Mouse (Mus musculus) midbrain, embryonic 14.5 days (tissue): Measurements from ENCODE around the gene Tk1. TPM values are rescaled to one million over a fixed set of nuclear protein-coding genes. Genes with fewer than 3 reads are reported as not detected.

ENCODE experiments used
- ATAC-seq: fragments of 200-750 bp; cut with Nextera tagmentation; 2 replicates; pipeline ENCODE4 v1.8.0; 2017; ENCODE audit warnings: moderate number of reproducible peaks, moderate library complexity; ENCODE audit not compliant: low FRiP score, low TSS enrichment
- DNase-seq: peaks from one replicate; pipeline ENCODE4 v3.0.0-alpha.2; 2015
- H3K27ac ChIP-seq: fragments of 300-500 bp; sonication (generic); replicated peaks from 2 replicates; pipeline ENCODE4 v1.5.1; 2014; ENCODE audit warnings: mild to moderate bottlenecking, low read depth, low read length, moderate library complexity
- H3K27me3 ChIP-seq: fragments of 300-500 bp; sonication (generic); 2 replicates; pipeline ENCODE4 v1.6.1; 2014; ENCODE audit warnings: low read length, control low read depth, mixed read lengths; ENCODE audit not compliant: control insufficient read depth, insufficient read depth
- H3K36me3 ChIP-seq: fragments of 300-500 bp; sonication (generic); 2 replicates; pipeline ENCODE4 v1.6.1; 2014; ENCODE audit warnings: low read length, control low read depth; ENCODE audit not compliant: control insufficient read depth, insufficient read depth
- H3K4me1 ChIP-seq: fragments of 300-500 bp; sonication (generic); 2 replicates; pipeline ENCODE4 v1.6.1; 2014; ENCODE audit warnings: mild to moderate bottlenecking, antibody characterized with exemption, low read length, control low read depth; ENCODE audit not compliant: control insufficient read depth, insufficient read depth
- H3K4me2 ChIP-seq: fragments of 300-500 bp; sonication (generic); 2 replicates; pipeline ENCODE4 v1.6.1; 2014; ENCODE audit warnings: mild to moderate bottlenecking, low read length, moderate library complexity
- H3K4me3 ChIP-seq: fragments of 300-500 bp; sonication (generic); replicated peaks from 2 replicates; pipeline ENCODE4 v1.5.1; 2014; ENCODE audit warnings: low read depth, low read length
- H3K9ac ChIP-seq: fragments of 300-500 bp; sonication (generic); replicated peaks from 2 replicates; pipeline ENCODE4 v1.6.1; 2014; ENCODE audit warnings: mild to moderate bottlenecking, low read length, moderate library complexity
- H3K9me3 ChIP-seq: fragments of 300-500 bp; sonication (generic); 2 replicates; pipeline ENCODE4 v1.6.1; 2016; ENCODE audit warnings: low read length, control low read depth, mixed read lengths; ENCODE audit not compliant: control insufficient read depth
- WGBS: fragments of 180-500 bp; shearing (Covaris S2); extraction: QIAGEN DNeasy Blood & Tissue Kit; methylation state at CpG from one replicate; pipeline ENCODE4 v1.1.7; 2014; 5-methylcytosine and 5-hydroxymethylcytosine counted together
- polyA plus RNA-seq: library from polyadenylated mRNA; unstranded; fragments of >200 nt; fragmentation: Nextera tagmentation; extraction: Ambion mirVana; gene quantifications from 2 replicates; pipeline ENCODE4 v1.2.1, GENCODE M21; 2014

Tk1 gene
- polyA plus RNA-seq, 1 experiment from 2014 or later, result 18.0 TPM

- Histone ChIP-seq H3K27me3 (peaks cover 28% of the 10 kb centered on the region), H3K4me3 (peak overlapping the region; percentile 21), H3K9ac (peak overlapping the region; percentile 43), H3K27ac (peak overlapping the region; percentile 57), H3K4me2 (peak overlapping the region; percentile 51), H3K4me1 (peaks cover 20% of the 10 kb centered on the region), H3K36me3 (no peaks in the 10 kb centered on the region), H3K9me3 (no peaks in the 10 kb centered on the region)
- peak; percentile 71 for DNase-seq
- ATAC-seq, result 0 out of 2 replicates have a peak, but pooled peaks have one; percentile 31
- WGBS, result 7% methylated on average over 38 of the region's 38 CpGs
Measured at GRCm38 (mm10) chr11:117779434-117780198, 46.3 kb downstream of the Tk1 start.

DNA sequence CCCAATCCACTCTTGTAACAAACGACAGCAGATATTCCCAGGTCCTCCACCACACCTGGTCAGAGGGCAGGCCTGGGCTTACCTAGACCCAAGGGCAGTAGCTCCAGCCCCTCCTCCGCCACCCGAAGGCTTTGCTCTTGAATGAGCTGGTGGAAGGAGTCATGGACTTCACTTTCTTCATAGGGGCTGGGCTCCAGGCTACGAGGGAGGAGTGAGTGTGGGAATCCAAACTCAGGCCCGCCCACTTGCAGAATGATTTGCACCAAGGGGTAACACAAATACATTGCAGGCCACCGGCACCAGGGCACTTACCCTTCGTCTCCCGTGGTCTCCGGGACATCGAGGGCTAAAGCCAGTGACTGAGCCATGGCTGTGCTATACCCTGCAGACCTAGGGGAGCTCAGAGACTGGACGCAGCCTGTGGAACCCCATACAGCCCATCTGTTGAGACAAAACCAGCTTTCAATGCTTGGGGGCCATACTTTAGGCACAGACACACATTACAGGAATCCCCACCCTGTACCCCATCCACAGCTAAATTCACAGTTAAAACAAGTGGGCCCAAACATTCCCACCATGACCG is 47.0 kb downstream of the Tk1 start:
- ATAC-seq, result no peak; the same call in 1 of the 2 replicates
- peak overlapping the region; percentile 51; the same call in 1 of the 2 replicates for H3K4me2 ChIP-seq
- WGBS, result 82% methylated on average over 12 of the region's 12 CpGs

DNA sequence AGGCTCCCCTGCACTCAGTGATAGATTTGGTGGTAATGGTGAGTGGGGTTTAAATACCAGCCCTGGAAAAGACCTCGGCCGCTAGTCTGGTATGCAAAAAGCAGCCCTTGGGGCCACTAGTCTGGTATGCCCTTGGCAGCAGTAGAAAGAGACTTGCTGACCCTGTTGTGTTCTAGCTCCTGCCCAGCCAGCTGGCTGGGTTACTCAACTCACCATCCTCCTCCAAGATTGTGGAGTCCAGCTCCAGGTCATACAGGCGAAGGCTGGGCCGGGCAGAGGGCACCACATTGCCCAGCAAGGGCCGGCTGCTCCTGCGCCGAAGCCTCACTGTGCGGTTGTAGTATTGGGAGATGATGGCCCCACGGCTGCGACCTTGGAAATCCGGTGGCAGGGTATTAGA is 47.9 kb downstream of the Tk1 start:
- Histone ChIP-seq H3K9ac (no peak overlapping the region), H3K36me3 (no peaks in the 10 kb centered on the region), H3K4me1 (peaks cover 19% of the 10 kb centered on the region), H3K27me3 (peaks cover 28% of the 10 kb centered on the region), H3K9me3 (no peaks in the 10 kb centered on the region), H3K4me3 (no peak overlapping the region), H3K27ac (no peak overlapping the region), H3K4me2 (no peak overlapping the region)
- 93% methylated on average over 11 of the region's 11 CpGs for WGBS
- DNase-seq (no peak), ATAC-seq (no peak)

More for the DNA sequence above, 47.0 kb downstream of the Tk1 start:
- Histone ChIP-seq H3K4me3 (no peak overlapping the region), H3K36me3 (no peaks in the 10 kb centered on the region), H3K4me1 (peaks cover 20% of the 10 kb centered on the region), H3K9ac (no peak overlapping the region), H3K9me3 (no peaks in the 10 kb centered on the region), H3K27me3 (peaks cover 28% of the 10 kb centered on the region), H3K27ac (peak overlapping the region; percentile 57)
- DNase-seq, result no peak

GRCm38 (mm10) chr11:117777111-117777510 is 48.8 kb downstream of the Tk1 start:
- Histone ChIP-seq H3K9ac (no peak overlapping the region), H3K9me3 (no peaks in the 10 kb centered on the region), H3K4me1 (peaks cover 16% of the 10 kb centered on the region), H3K4me2 (no peak overlapping the region), H3K27ac (no peak overlapping the region), H3K36me3 (no peaks in the 10 kb centered on the region), H3K4me3 (no peak overlapping the region), H3K27me3 (peaks cover 21% of the 10 kb centered on the region)
- DNase-seq (no peak), ATAC-seq (no peak)
- WGBS, result 84% methylated on average over 5 of the region's 5 CpGs

DNA sequence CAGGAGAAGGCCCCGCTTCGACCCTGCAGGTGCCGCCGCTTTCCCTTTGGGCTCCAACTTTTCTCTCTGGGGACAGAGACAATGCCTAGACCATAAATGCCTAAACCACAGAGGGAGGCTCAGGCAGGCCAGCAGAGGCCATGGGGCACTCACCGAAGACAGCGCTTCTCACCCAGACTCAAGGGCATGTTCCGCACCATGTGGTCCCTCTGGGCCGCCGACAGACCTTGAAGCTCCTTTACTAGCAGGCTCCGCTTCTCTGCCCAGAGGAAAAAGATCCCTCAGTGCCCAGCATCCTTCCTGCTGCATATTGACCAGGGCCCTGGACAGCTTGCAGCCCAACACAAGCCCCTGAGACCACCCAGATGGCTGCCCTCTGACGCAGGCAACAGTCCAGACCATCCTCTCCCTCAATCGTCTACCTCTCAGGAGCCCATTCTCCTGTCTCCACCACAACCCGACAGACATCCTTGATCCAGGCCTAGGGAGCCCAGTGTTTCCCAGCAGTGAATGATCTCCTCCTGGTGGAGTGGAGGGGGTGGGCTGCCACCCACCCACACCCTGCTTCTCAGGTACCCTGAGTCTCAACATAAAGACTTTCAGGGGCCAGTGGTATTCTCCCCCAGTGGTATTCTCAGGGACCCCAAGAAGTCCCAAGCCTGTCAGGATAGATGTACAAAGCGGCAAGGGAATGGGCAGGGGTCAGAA is 49.7 kb downstream of the Tk1 start:
- DNase-seq (no peak), ATAC-seq (no peak)
- no peak overlapping the region for H3K9ac ChIP-seq
- no peak overlapping the region for H3K4me3 ChIP-seq
- no peaks in the 10 kb centered on the region for H3K9me3 ChIP-seq
- peaks cover 16% of the 10 kb centered on the region for H3K4me1 ChIP-seq
- no peaks in the 10 kb centered on the region for H3K36me3 ChIP-seq
- H3K27me3 ChIP-seq, result peaks cover 12% of the 10 kb centered on the region
- H3K27ac ChIP-seq, result no peak overlapping the region
- WGBS, result 91% methylated on average over 14 of the region's 14 CpGs
- H3K4me2 ChIP-seq, result no peak overlapping the region

GRCm38 (mm10) chr11:117775540-117775939 is 50.4 kb downstream of the Tk1 start:
- DNase-seq, result no peak
- no peak for ATAC-seq
- no peak overlapping the region for H3K27ac ChIP-seq
- no peaks in the 10 kb centered on the region for H3K9me3 ChIP-seq
- no peak overlapping the region for H3K4me3 ChIP-seq
- H3K4me1 ChIP-seq, result peaks cover 11% of the 10 kb centered on the region
- no peaks in the 10 kb centered on the region for H3K36me3 ChIP-seq
- 92% methylated on average over 13 of the region's 13 CpGs for WGBS
- H3K4me2 ChIP-seq, result no peak overlapping the region
- peaks cover 7% of the 10 kb centered on the region for H3K27me3 ChIP-seq
- no peak overlapping the region for H3K9ac ChIP-seq

DNA sequence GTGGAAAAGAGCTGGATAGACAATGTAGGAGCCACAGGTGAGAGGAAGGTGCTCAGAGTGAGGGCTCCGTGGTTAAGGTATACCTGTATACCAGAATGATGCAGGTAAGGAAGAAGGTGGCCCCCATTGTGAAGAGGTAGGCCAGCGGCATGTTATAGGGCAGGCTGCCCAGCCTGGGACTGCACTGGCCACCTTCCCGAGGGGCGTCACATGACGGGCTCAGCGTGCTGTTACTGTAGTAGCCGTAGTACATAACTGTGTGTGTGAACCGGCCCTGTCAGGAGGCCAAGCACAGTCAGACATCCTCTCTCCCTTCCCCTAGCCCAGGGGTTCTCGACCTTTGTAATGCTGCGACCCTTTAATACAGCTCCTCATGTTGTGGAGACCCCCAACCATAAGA is 51.0 kb downstream of the Tk1 start:
- Histone ChIP-seq H3K4me2 (no peak overlapping the region), H3K4me3 (no peak overlapping the region), H3K4me1 (peaks cover 5% of the 10 kb centered on the region), H3K36me3 (no peaks in the 10 kb centered on the region), H3K9me3 (no peaks in the 10 kb centered on the region), H3K27me3 (peaks cover under 1% of the 10 kb centered on the region; the same call in 1 of the 2 replicates), H3K27ac (no peak overlapping the region), H3K9ac (no peak overlapping the region)
- DNase-seq (no peak), ATAC-seq (no peak)
- WGBS, result 98% methylated on average over 10 of the region's 10 CpGs

- no peak overlapping the region for H3K4me2 ChIP-seq
- H3K4me3 ChIP-seq, result no peak overlapping the region
- no peaks in the 10 kb centered on the region for H3K9me3 ChIP-seq
- DNase-seq (no peak), ATAC-seq (no peak)
- no peaks in the 10 kb centered on the region for H3K4me1 ChIP-seq
- H3K27ac ChIP-seq, result no peak overlapping the region
- H3K27me3 ChIP-seq, result no peaks in the 10 kb centered on the region
- H3K36me3 ChIP-seq, result no peaks in the 10 kb centered on the region
- H3K9ac ChIP-seq, result no peak overlapping the region
- WGBS, result 95% methylated on average over 7 of the region's 7 CpGs
Measured at GRCm38 (mm10) chr11:117772352-117772751, 53.5 kb downstream of the Tk1 start.
